Mouse (Mus musculus) stomach, postnatal 0 days (tissue): ENCODE data around the gene Uso1. TPM values are rescaled to one million over a fixed set of nuclear protein-coding genes. Genes with fewer than 3 reads are reported as not detected.

Experiments
- ATAC-seq: fragments of 200-750 bp; cut with Nextera tagmentation; 2 replicates; pipeline ENCODE4 v1.8.0; 2017; ENCODE audit not compliant: low FRiP score, low TSS enrichment
- DNase-seq: peaks from one replicate; pipeline ENCODE4 v3.0.0-alpha.2; 2016; ENCODE audit warnings: low spot score
- H3K27ac ChIP-seq: fragments of 300-500 bp; sonication (generic); replicated peaks from 2 replicates; pipeline ENCODE4 v1.5.1; 2014; ENCODE audit warnings: mild to moderate bottlenecking, control low read depth
- H3K27me3 ChIP-seq: fragments of 300-500 bp; sonication (generic); 2 replicates; pipeline ENCODE4 v1.6.1; 2014; ENCODE audit warnings: low read length; ENCODE audit not compliant: control insufficient read depth, insufficient read depth
- H3K36me3 ChIP-seq: fragments of 300-500 bp; sonication (generic); 2 replicates; pipeline ENCODE4 v1.6.1; 2014; ENCODE audit warnings: low read length, mixed read lengths; ENCODE audit not compliant: control insufficient read depth, insufficient read depth
- H3K4me1 ChIP-seq: fragments of 300-500 bp; sonication (generic); replicated peaks from 2 replicates; pipeline ENCODE4 v1.6.1; 2014; ENCODE audit warnings: antibody characterized with exemption; ENCODE audit not compliant: control insufficient read depth, insufficient read depth
- H3K4me2 ChIP-seq: fragments of 300-500 bp; sonication (generic); replicated peaks from 2 replicates; pipeline ENCODE4 v1.6.1; 2014; ENCODE audit warnings: low read depth, mild to moderate bottlenecking, control low read depth, moderate library complexity
- H3K4me3 ChIP-seq: fragments of 300-500 bp; sonication (generic); 2 replicates; pipeline ENCODE4 v1.5.1; 2014; ENCODE audit warnings: low read depth, low read length, control low read depth
- H3K9ac ChIP-seq: fragments of 300-500 bp; sonication (generic); 2 replicates; pipeline ENCODE4 v1.6.1; 2014; ENCODE audit warnings: mild to moderate bottlenecking, low read length, control low read depth, mixed read lengths
- H3K9me3 ChIP-seq: fragments of 300-500 bp; sonication (generic); 2 replicates; pipeline ENCODE4 v1.6.1; 2016; ENCODE audit warnings: low read length; ENCODE audit not compliant: control insufficient read depth
- CTCF ChIP-seq: IDR thresholded peaks from 2 replicates; pipeline ENCODE4 v1.5.1; 2016; ENCODE audit warnings: antibody characterized with exemption, low read depth, mild to moderate bottlenecking, moderate library complexity
- EP300 ChIP-seq: optimal IDR thresholded peaks from 2 replicates; pipeline ENCODE3; 2016; ENCODE audit warnings: antibody characterized with exemption
- WGBS: fragments of 180-500 bp; shearing (Covaris S2); extraction: QIAGEN DNeasy Blood & Tissue Kit; methylation state at CpG from one replicate; pipeline ENCODE4 v1.1.7; 2014; 5-methylcytosine and 5-hydroxymethylcytosine counted together
- polyA plus RNA-seq: library from polyadenylated mRNA; unstranded; fragments of >200 nt; fragmentation: Nextera tagmentation; extraction: Ambion mirVana; gene quantifications from 2 replicates; pipeline ENCODE4 v1.2.1, GENCODE M21; 2015

Gene Uso1
- polyA plus RNA-seq, 1 experiment from 2014 or later = 36.6 TPM

DNA sequence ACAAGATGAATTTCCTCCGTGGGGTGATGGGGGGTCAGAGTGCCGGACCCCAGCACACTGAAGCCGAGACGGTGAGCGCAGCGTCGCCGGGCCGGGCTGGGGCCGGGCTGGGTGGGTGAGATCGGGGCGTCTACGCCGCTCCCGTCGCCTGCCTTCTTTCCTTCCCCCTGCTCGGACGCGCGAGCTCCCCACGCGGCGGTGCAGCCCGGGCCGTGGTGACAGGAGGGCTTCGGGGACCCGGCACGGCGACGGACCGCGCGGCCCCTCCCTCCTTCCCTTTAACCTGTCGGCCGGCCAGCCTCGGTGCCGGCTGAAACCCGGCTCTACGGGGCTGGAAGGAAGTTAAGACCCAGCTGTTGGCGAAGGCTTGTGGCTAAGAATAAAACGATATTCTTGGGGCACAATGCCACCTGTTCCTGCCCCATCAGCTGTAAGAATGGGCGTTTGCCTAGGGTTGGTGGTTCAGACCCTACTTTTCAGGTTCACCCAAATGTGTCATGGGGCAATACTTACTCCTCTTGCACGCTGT is 419 bp downstream of the Uso1 start:
- ATAC-seq (peak; percentile 77), DNase-seq (peak; percentile 67)
- no peaks in the 10 kb centered on the region for H3K36me3 ChIP-seq
- peak overlapping the region; percentile 93 for H3K27ac ChIP-seq
- H3K9ac ChIP-seq = peak overlapping the region; percentile 98
- under 1% methylated on average over 23 of the region's 43 CpGs for WGBS
- peak overlapping the region; percentile 63 for H3K4me2 ChIP-seq
- H3K9me3 ChIP-seq = no peaks in the 10 kb centered on the region
- H3K4me1 ChIP-seq = no peaks in the 10 kb centered on the region; the same call in 1 of the 2 replicates
- peak overlapping the region; percentile 70 for H3K4me3 ChIP-seq
- no peaks in the 10 kb centered on the region for H3K27me3 ChIP-seq
- peak; percentile 28 for TF ChIP-seq CTCF
- no peak for TF ChIP-seq EP300

DNA sequence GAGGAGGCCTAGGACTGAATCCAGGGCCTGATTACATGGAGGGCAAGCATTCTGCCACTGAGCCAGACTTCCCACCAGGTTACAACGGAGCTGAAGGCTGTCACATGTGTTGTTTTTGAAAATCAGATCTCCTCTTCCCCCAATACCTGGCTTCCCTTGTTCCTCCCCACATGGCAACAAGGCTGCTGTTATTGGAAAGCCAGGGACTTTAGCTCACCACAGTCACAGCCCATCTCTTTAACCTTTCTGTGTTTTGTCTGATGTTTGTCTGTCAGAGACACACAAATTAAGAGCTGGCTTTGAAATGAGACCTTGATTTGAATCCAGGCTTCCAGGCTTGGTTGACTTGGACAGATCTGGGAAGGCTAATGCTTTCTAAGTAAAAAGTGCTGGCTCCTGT is 1.5 kb downstream of the Uso1 start:
- peak overlapping the region; percentile 63 for H3K4me2 ChIP-seq
- H3K9me3 ChIP-seq = no peaks in the 10 kb centered on the region
- TF ChIP-seq CTCF = no peak
- TF ChIP-seq EP300 = no peak
- H3K27me3 ChIP-seq = no peaks in the 10 kb centered on the region
- DNase-seq (no peak), ATAC-seq (no peak)
- H3K36me3 ChIP-seq = no peaks in the 10 kb centered on the region
- H3K4me1 ChIP-seq = no peaks in the 10 kb centered on the region; the same call in 1 of the 2 replicates
- WGBS = 6% methylated on average over 1 of the region's 1 CpGs
- peak overlapping the region; percentile 45 for H3K9ac ChIP-seq
- H3K4me3 ChIP-seq = peak overlapping the region; percentile 70
- no peak overlapping the region for H3K27ac ChIP-seq

DNA sequence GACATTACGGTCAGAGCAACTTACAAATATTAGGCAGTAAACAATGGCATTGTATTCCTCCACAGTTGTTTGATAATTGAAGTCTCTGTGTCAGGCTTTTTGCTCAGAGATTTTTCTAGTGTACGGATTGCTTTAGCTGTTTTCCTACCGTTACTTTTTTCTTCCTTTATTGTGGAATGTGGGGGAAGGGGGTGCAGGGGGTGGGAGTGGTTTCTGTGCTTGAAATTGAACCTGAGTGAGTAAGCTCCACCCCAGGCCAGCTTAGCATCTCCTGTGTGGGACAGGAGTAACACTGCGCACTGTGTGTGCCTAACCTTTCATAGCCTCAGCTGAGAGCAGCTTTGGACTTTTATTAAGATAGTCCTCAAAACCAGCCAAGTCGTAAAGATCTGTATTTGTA is 4.0 kb downstream of the Uso1 start:
- 64% methylated on average over 5 of the region's 5 CpGs for WGBS
- DNase-seq = no peak

DNA sequence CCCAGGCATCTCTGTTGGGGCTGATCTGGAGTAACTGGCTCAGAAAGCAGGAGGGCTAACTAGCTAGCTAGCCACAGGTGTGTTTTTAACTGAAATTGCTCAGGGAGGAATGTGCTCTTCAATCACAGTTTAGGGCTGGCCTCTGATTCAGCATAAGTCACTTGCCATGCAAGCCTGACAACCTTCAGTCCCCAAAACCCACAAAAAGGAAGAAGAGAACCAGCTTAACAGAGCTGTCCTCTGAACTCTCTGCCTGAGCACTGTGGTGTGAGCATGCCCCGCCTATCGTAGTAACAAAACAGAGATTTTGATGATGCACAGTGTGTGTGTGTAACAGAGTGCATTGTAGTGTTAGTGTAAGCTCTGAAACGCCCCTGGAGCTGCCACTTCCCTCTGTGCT is 4.7 kb downstream of the Uso1 start:
- Histone ChIP-seq H3K4me1 (no peaks in the 10 kb centered on the region; the same call in 1 of the 2 replicates), H3K27me3 (no peaks in the 10 kb centered on the region), H3K9me3 (no peaks in the 10 kb centered on the region), H3K9ac (no peak overlapping the region), H3K27ac (no peak overlapping the region), H3K36me3 (no peaks in the 10 kb centered on the region), H3K4me3 (no peak overlapping the region), H3K4me2 (no peak overlapping the region)
- TF ChIP-seq CTCF (no peak), EP300 (no peak)
- DNase-seq = no peak
- ATAC-seq = no peak
- WGBS = 85% methylated on average over 3 of the region's 3 CpGs

More for the DNA sequence above, 4.0 kb downstream of the Uso1 start:
- H3K4me3 ChIP-seq = no peak overlapping the region
- no peaks in the 10 kb centered on the region for H3K27me3 ChIP-seq
- no peak overlapping the region for H3K4me2 ChIP-seq
- no peaks in the 10 kb centered on the region for H3K9me3 ChIP-seq
- TF ChIP-seq EP300 = no peak
- no peak overlapping the region for H3K27ac ChIP-seq
- H3K36me3 ChIP-seq = no peaks in the 10 kb centered on the region
- no peak for ATAC-seq
- H3K9ac ChIP-seq = no peak overlapping the region
- H3K4me1 ChIP-seq = no peaks in the 10 kb centered on the region; the same call in 1 of the 2 replicates

DNA sequence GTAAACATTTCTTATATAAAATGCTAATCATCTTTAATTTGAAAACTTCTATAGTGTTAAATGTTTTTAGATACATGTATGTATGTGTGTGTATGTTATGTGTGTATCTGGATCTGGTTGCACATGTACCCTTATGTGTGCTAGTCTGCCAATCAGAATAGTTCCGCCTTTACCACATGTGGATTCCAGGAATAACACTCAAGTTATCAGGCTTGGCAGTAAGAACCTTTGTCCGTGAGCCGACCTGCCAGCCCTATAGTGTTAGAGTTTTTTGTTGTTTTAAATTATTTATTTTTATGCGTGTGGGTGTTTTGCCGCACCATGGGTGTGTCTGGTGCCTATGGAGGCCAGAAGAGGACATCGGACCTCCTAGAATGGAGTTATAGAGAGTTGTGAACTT is 5.9 kb downstream of the Uso1 start:
- no peak overlapping the region for H3K4me3 ChIP-seq
- no peak overlapping the region for H3K27ac ChIP-seq
- H3K9me3 ChIP-seq = no peaks in the 10 kb centered on the region
- ATAC-seq (no peak), DNase-seq (no peak)
- H3K4me2 ChIP-seq = no peak overlapping the region
- no peak overlapping the region for H3K9ac ChIP-seq
- H3K4me1 ChIP-seq = no peaks in the 10 kb centered on the region; the same call in 1 of the 2 replicates
- WGBS = 92% methylated on average over 6 of the region's 6 CpGs
- H3K36me3 ChIP-seq = no peaks in the 10 kb centered on the region
- TF ChIP-seq CTCF = no peak
- TF ChIP-seq EP300 = no peak
- H3K27me3 ChIP-seq = no peaks in the 10 kb centered on the region

DNA sequence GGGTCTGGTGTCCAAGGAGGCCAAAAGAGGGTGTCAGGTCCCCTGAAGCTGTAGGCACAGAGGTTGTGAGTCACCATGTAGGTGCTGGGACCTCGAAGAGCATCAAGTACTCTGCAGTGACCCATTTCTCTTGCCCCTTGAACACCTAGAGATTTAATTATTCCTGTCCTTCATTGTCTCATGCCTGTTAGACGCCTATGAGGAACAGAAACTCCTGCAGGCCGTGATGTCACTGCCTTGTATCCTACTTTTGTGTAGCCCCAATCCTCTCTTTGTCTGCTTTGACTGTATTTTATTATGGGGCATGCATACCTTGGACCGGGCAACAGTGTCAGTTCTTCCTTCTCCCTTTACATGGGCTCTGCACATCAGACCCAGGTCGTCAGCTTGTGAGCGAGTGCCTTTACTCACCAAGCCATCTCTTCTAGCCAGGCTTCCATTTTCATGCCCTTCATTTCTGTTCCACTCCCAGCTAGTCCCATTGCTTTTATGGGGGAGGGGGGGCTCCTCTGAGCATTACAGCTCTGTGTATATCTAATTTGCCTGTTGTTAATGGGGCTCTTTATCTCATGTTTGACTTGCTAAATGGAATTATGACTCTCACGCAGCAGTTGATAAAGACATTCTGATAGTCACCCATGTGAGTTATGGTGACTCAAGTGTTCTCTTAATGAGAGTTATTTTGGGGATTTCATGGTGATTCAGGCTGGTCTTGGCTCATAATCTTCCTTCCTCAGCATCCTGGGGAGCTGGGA is 7.4 kb downstream of the Uso1 start:
- Histone ChIP-seq H3K27me3 (no peaks in the 10 kb centered on the region), H3K4me3 (no peak overlapping the region), H3K9ac (no peak overlapping the region), H3K4me2 (no peak overlapping the region), H3K4me1 (no peaks in the 10 kb centered on the region), H3K9me3 (no peaks in the 10 kb centered on the region), H3K36me3 (no peaks in the 10 kb centered on the region), H3K27ac (no peak overlapping the region)
- WGBS = 82% methylated on average over 7 of the region's 7 CpGs
- DNase-seq (no peak), ATAC-seq (no peak)
- no peak for TF ChIP-seq CTCF
- no peak for TF ChIP-seq EP300
